Mouse (Mus musculus): ENCODE results near the gene Nmur1. TPM values are rescaled to one million over a fixed set of nuclear protein-coding genes. Genes with fewer than 3 reads are reported as not detected.

Gene Nmur1
- total and polyA plus RNA-seq, 3 experiments: not detected

GRCm38 (mm10) chr1:86423879-86424278, 2.1 kb downstream of the Nmur1 start:
- H3K4me3 ChIP-seq (ENCODE audit: control insufficient read depth in 1 of 2, insufficient read depth in 1 of 2, low read depth in 2 of 2, low read length in 2 of 2): no peak overlapping the region
- no peak for DNase-seq (ENCODE audit: low read depth, low spot score)
- H3K4me1 ChIP-seq (ENCODE audit: control insufficient read depth in 1 of 2, insufficient read depth in 2 of 2, low read length in 2 of 2): no peaks in the 10 kb centered on the region
- H3K27ac ChIP-seq (ENCODE audit: control insufficient read depth, low read depth, low read length): no peak overlapping the region
- no peaks in the 10 kb centered on the region for H3K27me3 ChIP-seq (ENCODE audit: control insufficient read depth in 1 of 2, insufficient read depth in 2 of 2, low read length in 2 of 2)
- no peaks in the 10 kb centered on the region for H3K36me3 ChIP-seq (ENCODE audit: control insufficient read depth in 1 of 2, insufficient read depth in 2 of 2, low read length in 2 of 2)
- TF ChIP-seq RAD21 (IDR thresholded peaks at IDR 0.05; ENCODE audit: low read depth, low read length) (no peak), MYC (IDR thresholded peaks at IDR 0.05; ENCODE audit: low read depth, low read length) (no peak), TAL1 (IDR thresholded peaks at IDR 0.05; ENCODE audit: low read length) (no peak), MXI1 (IDR thresholded peaks at IDR 0.05; ENCODE audit: low read depth, low read length) (no peak), ETS1 (IDR thresholded peaks at IDR 0.05; ENCODE audit: low read depth, low read length) (no peak), TCF12 (IDR thresholded peaks at IDR 0.05; ENCODE audit: low read depth, low read length) (no peak), ZMIZ1 (IDR thresholded peaks at IDR 0.05; ENCODE audit: low read depth, low read length) (no peak), HCFC1 (IDR thresholded peaks at IDR 0.05; ENCODE audit: low read depth, low read length) (no peak), ZC3H11A (IDR thresholded peaks at IDR 0.05; ENCODE audit: low read depth, low read length) (no peak), POLR2AphosphoS2 (IDR thresholded peaks at IDR 0.05; ENCODE audit: low read length) (no peak), GABPA (IDR thresholded peaks at IDR 0.05; ENCODE audit: low read depth, low read length) (no peak), SIN3A (IDR thresholded peaks at IDR 0.05; ENCODE audit: low read length) (no peak), MAFK (IDR thresholded peaks at IDR 0.05; ENCODE audit: borderline replicate concordance, low read depth, low read length) (no peak), EP300 (IDR thresholded peaks at IDR 0.05; ENCODE audit: low read depth in 1 of 2, low read length in 2 of 2) (no peak), NELFE (IDR thresholded peaks at IDR 0.05; ENCODE audit: low read depth, low read length) (no peak), CHD2 (IDR thresholded peaks at IDR 0.05; ENCODE audit: low read length) (no peak)
- H3K79me2 ChIP-seq (ENCODE audit: control insufficient read depth, insufficient read depth, low read length, poor library complexity): no peaks in the 10 kb centered on the region
- no peak overlapping the region for H3K9ac ChIP-seq (ENCODE audit: control insufficient read depth, low read depth, low read length, poor library complexity, severe bottlenecking)
- no peaks in the 10 kb centered on the region for H3K9me3 ChIP-seq (replicated peaks; ENCODE audit: insufficient read depth, low read length)

GRCm38 (mm10) chr1:86421007-86421406, 5.0 kb downstream of the Nmur1 start:
- Histone ChIP-seq H3K27ac (ENCODE audit: control insufficient read depth, low read depth, low read length) (no peak overlapping the region), H3K79me2 (ENCODE audit: control insufficient read depth, insufficient read depth, low read length, poor library complexity) (no peaks in the 10 kb centered on the region), H3K36me3 (ENCODE audit: control insufficient read depth in 1 of 2, insufficient read depth in 2 of 2, low read length in 2 of 2) (peaks cover 0 to 3% of the 10 kb centered on the region in 2 experiments; a peak in 2 of 4 replicates), H3K9ac (ENCODE audit: control insufficient read depth, low read depth, low read length, poor library complexity, severe bottlenecking) (no peak overlapping the region), H3K4me3 (ENCODE audit: control insufficient read depth in 1 of 2, insufficient read depth in 1 of 2, low read depth in 2 of 2, low read length in 2 of 2) (no peak overlapping the region), H3K4me1 (ENCODE audit: control insufficient read depth in 1 of 2, insufficient read depth in 2 of 2, low read length in 2 of 2) (peaks cover 0 to 7% of the 10 kb centered on the region in 2 experiments; a peak in 2 of 4 replicates), H3K9me3 (replicated peaks; ENCODE audit: insufficient read depth, low read length) (no peaks in the 10 kb centered on the region), H3K27me3 (ENCODE audit: control insufficient read depth in 1 of 2, insufficient read depth in 2 of 2, low read length in 2 of 2) (no peaks in the 10 kb centered on the region)
- no peak for DNase-seq (ENCODE audit: low read depth, low spot score)
- TF ChIP-seq TBP (IDR thresholded peaks at IDR 0.05; ENCODE audit: low read depth, low read length) (no peak), GATA1 (IDR thresholded peaks at IDR 0.05; ENCODE audit: low read depth, low read length) (no peak)
